Mouse (Mus musculus): ENCODE data around the gene Dhx9. TPM values are rescaled to one million over a fixed set of nuclear protein-coding genes. Genes with fewer than 3 reads are reported as not detected.
"Not testable (repeated sequence)": the region's sequence is repeated elsewhere in the genome, so short reads cannot be mapped to it uniquely, and the experiment has no call there.

The Dhx9 gene
- total RNA-seq (2014; fragmentation: Nextera tagmentation) (176 and 196 TPM in 2 replicates), total RNA-seq (2017) (132 and 142 TPM in 2 replicates)

GRCm38 (mm10) chr1:153487500-153487879, at the start of gene Dhx9:
Dhx9 (minus strand) TSS chr1:153487660.
- peak; percentile 73 for ATAC-seq (replicated peaks; ENCODE audit: poor library complexity, severe bottlenecking)

GRCm38 (mm10) chr1:153535611-153536010, 48.2 kb upstream of the Dhx9 start:
- ATAC-seq (replicated peaks; ENCODE audit: poor library complexity, severe bottlenecking), result no peak

GRCm38 (mm10) chr1:153532896-153533295, 45.4 kb upstream of the Dhx9 start:
- ATAC-seq (replicated peaks; ENCODE audit: poor library complexity, severe bottlenecking), result not testable (repeated sequence)

- peak; percentile 77 for ATAC-seq (replicated peaks; ENCODE audit: poor library complexity, severe bottlenecking)
Measured at GRCm38 (mm10) chr1:153532234-153532841, 44.9 kb upstream of the Dhx9 start.

- no peak; the same call in 1 of the 2 replicates for ATAC-seq (replicated peaks; ENCODE audit: poor library complexity, severe bottlenecking)
Measured at GRCm38 (mm10) chr1:153531677-153532233, 44.3 kb upstream of the Dhx9 start.

GRCm38 (mm10) chr1:153522116-153522515, 34.7 kb upstream of the Dhx9 start:
- no peak for ATAC-seq (replicated peaks; ENCODE audit: poor library complexity, severe bottlenecking)

GRCm38 (mm10) chr1:153515368-153515767, 27.9 kb upstream of the Dhx9 start:
- ATAC-seq (replicated peaks; ENCODE audit: poor library complexity, severe bottlenecking), result no peak

GRCm38 (mm10) chr1:153510330-153511009, 23.0 kb upstream of the Dhx9 start:
- peak; percentile 56 for ATAC-seq (replicated peaks; ENCODE audit: poor library complexity, severe bottlenecking)

- ATAC-seq (replicated peaks; ENCODE audit: poor library complexity, severe bottlenecking), result not testable (repeated sequence)
Measured at GRCm38 (mm10) chr1:153509569-153509968, 22.1 kb upstream of the Dhx9 start.

- no peak for ATAC-seq (replicated peaks; ENCODE audit: poor library complexity, severe bottlenecking)
Measured at GRCm38 (mm10) chr1:153509012-153509411, 21.6 kb upstream of the Dhx9 start.

- ATAC-seq (replicated peaks; ENCODE audit: poor library complexity, severe bottlenecking), result no peak
Measured at GRCm38 (mm10) chr1:153506266-153506665, 18.8 kb upstream of the Dhx9 start.

GRCm38 (mm10) chr1:153501644-153502321, 14.3 kb upstream of the Dhx9 start:
- ATAC-seq (replicated peaks; ENCODE audit: poor library complexity, severe bottlenecking), result peak; percentile 80

- ATAC-seq (replicated peaks; ENCODE audit: poor library complexity, severe bottlenecking), result no peak
Measured at GRCm38 (mm10) chr1:153500030-153500429, 12.6 kb upstream of the Dhx9 start.

GRCm38 (mm10) chr1:153496030-153496429, 8.6 kb upstream of the Dhx9 start:
- no peak for ATAC-seq (replicated peaks; ENCODE audit: poor library complexity, severe bottlenecking)

- no peak for ATAC-seq (replicated peaks; ENCODE audit: poor library complexity, severe bottlenecking)
Measured at GRCm38 (mm10) chr1:153493931-153494330, 6.5 kb upstream of the Dhx9 start.

- no peak for ATAC-seq (replicated peaks; ENCODE audit: poor library complexity, severe bottlenecking)
Measured at GRCm38 (mm10) chr1:153493338-153493737, 5.9 kb upstream of the Dhx9 start.

GRCm38 (mm10) chr1:153491822-153492221, 4.4 kb upstream of the Dhx9 start:
- ATAC-seq (replicated peaks; ENCODE audit: poor library complexity, severe bottlenecking), result peak; percentile 21; the same call in 1 of the 2 replicates

- ATAC-seq (replicated peaks; ENCODE audit: poor library complexity, severe bottlenecking), result no peak
Measured at GRCm38 (mm10) chr1:153491345-153491744, 3.9 kb upstream of the Dhx9 start.

GRCm38 (mm10) chr1:153489963-153490362, 2.5 kb upstream of the Dhx9 start:
- no peak for ATAC-seq (replicated peaks; ENCODE audit: poor library complexity, severe bottlenecking)

- no peak for ATAC-seq (replicated peaks; ENCODE audit: poor library complexity, severe bottlenecking)
Measured at GRCm38 (mm10) chr1:153489540-153489939, 2.1 kb upstream of the Dhx9 start.

- peak; percentile 64 for ATAC-seq (replicated peaks; ENCODE audit: poor library complexity, severe bottlenecking)
Measured at GRCm38 (mm10) chr1:153489132-153489531, 1.7 kb upstream of the Dhx9 start.
